23 mouse cellular contexts compared by ENCODE assay signal in genomic region chr3:94775886-94776285, GRCm38 (mm10). TPM values are rescaled to one million over a fixed set of nuclear protein-coding genes. Genes with fewer than 3 reads are reported as not detected.
A peak's percentile ranks its signal among the peaks of the same experiment; 100 is the strongest.
DNase-seq lines count a peak whose midpoint lies in the region; ATAC-seq and TF ChIP-seq lines count a peak whose summit lies in the region.
"Had no signal": no experiment of that assay in that cellular context is flagged by ENCODE, and none has a peak within 500 bp of the region (broad histone marks: within the 10 kb centered on the region; RNA-seq: fewer than 3 reads in every experiment).

No protein-coding gene starts in this region.

- intact Hi-C loops in left cerebral cortex, postnatal 25 days (cut with DNase I), result no loop called here

- no peaks in the 10 kb centered on the region for H3K9me3 ChIP-seq in midbrain, embryonic 11.5 days (ENCODE audit: control insufficient read depth, low read length)
- no peaks in the 10 kb centered on the region for H3K9me3 ChIP-seq in midbrain, embryonic 10.5 days (replicated peaks)
- no peaks in the 10 kb centered on the region for H3K9me3 ChIP-seq in liver, postnatal 0 days (ENCODE audit: low read length)
- H3K9me3 ChIP-seq: embryonic facial prominence, embryonic 10.5 days; embryonic facial prominence, embryonic 12.5 days; forebrain, embryonic 13.5 days; forebrain, embryonic 15.5 days had no signal

- no peaks in the 10 kb centered on the region for H3K36me3 ChIP-seq in midbrain, embryonic 11.5 days (ENCODE audit: control insufficient read depth, insufficient read depth, low read length)
- peaks cover 7% of the 10 kb centered on the region; the same call in 1 of the 2 replicates for H3K36me3 ChIP-seq in midbrain, embryonic 10.5 days
- H3K36me3 ChIP-seq in liver, postnatal 0 days (replicated peaks; ENCODE audit: insufficient read depth, low read length), result peaks cover 10% of the 10 kb centered on the region
- H3K36me3 ChIP-seq: embryonic facial prominence, embryonic 12.5 days had no signal

- WGBS in midbrain, embryonic 11.5 days, result 86% methylated on average over 7 of the region's 7 CpGs
- WGBS in midbrain, embryonic 10.5 days, result 80% methylated on average over 7 of the region's 7 CpGs
- 76% methylated on average over 7 of the region's 7 CpGs for WGBS in liver, postnatal 0 days (ENCODE audit: insufficient replicate concordance)

- no peak for TF ChIP-seq EP300 in liver, postnatal 0 days (IDR thresholded peaks at IDR 0.05; ENCODE audit: low read depth)

- peak; percentile 28 for DNase-seq in midbrain, embryonic 11.5 days (ENCODE audit: low spot score, missing footprints)
- DNase-seq in midbrain, embryonic 10.5 days (ENCODE audit: low spot score), result no peak
- peak; percentile 62 for DNase-seq in ES-CJ7 (ENCODE audit: low read depth, low spot score)
- peak; percentile 51 for DNase-seq in R1 (ENCODE audit: low read depth, low spot score)
- no peak for DNase-seq in liver, postnatal 0 days
- DNase-seq in natural killer cell, adult 2 months (ENCODE audit: low spot score in 2 of 2), result no peak
- no peak for DNase-seq in left cerebral cortex, postnatal 25 days (ENCODE audit: low spot score in 2 of 2)
- DNase-seq: adrenal gland, adult 8-10 months; adrenal gland, postnatal 14 days; adrenal gland, postnatal 36 days; B cell, adult 2 months; cerebellum, adult 11-12 months; cerebellum, adult 2 months; cerebellum, adult 9-10 months; cerebellum, postnatal 10 days; cerebellum, postnatal 25 days; forebrain, postnatal 0 days had no signal

- H3K4me2 ChIP-seq in midbrain, embryonic 11.5 days, result no peak overlapping the region
- H3K4me2 ChIP-seq in liver, postnatal 0 days (ENCODE audit: low read depth, low read length), result no peak overlapping the region
- H3K4me2 ChIP-seq: embryonic facial prominence, embryonic 12.5 days; forebrain, embryonic 13.5 days; forebrain, embryonic 15.5 days had no signal

- no peak overlapping the region for H3K9ac ChIP-seq in midbrain, embryonic 11.5 days (ENCODE audit: low read length)
- H3K9ac ChIP-seq in liver, postnatal 0 days (replicated peaks), result no peak overlapping the region
- H3K9ac ChIP-seq: embryonic facial prominence, embryonic 12.5 days; forebrain, embryonic 13.5 days; forebrain, embryonic 15.5 days; forebrain, postnatal 0 days had no signal

- no peak for TF ChIP-seq CTCF in liver, postnatal 0 days (IDR thresholded peaks at IDR 0.05; ENCODE audit: low read depth)

- no peak for ATAC-seq in midbrain, embryonic 11.5 days (ENCODE audit: low FRiP score)
- no peak for ATAC-seq in liver, postnatal 0 days
- ATAC-seq: activated CD4-positive, CD25-positive, alpha-beta regulatory T cell, adult 4 months; forebrain, embryonic 13.5 days; forebrain, embryonic 15.5 days; forebrain, postnatal 0 days; Patski had no signal

- no peaks in the 10 kb centered on the region for H3K27me3 ChIP-seq in midbrain, embryonic 11.5 days (ENCODE audit: control insufficient read depth, insufficient read depth, low read length)
- no peaks in the 10 kb centered on the region for H3K27me3 ChIP-seq in midbrain, embryonic 10.5 days (ENCODE audit: low read depth, poor library complexity, severe bottlenecking)
- H3K27me3 ChIP-seq in liver, postnatal 0 days (ENCODE audit: insufficient read depth, low read length), result no peaks in the 10 kb centered on the region
- H3K27me3 ChIP-seq: embryonic facial prominence, embryonic 12.5 days; forebrain, embryonic 13.5 days; forebrain, embryonic 15.5 days; Patski had no signal

- no peak overlapping the region for H3K27ac ChIP-seq in midbrain, embryonic 11.5 days (ENCODE audit: low read depth, low read length)
- no peak overlapping the region for H3K27ac ChIP-seq in midbrain, embryonic 10.5 days (replicated peaks)
- no peak overlapping the region for H3K27ac ChIP-seq in liver, postnatal 0 days (ENCODE audit: low read depth)
- H3K27ac ChIP-seq: embryonic facial prominence, embryonic 10.5 days; embryonic facial prominence, embryonic 12.5 days; forebrain, embryonic 13.5 days; forebrain, embryonic 15.5 days had no signal

- no peak overlapping the region for H3K4me3 ChIP-seq in midbrain, embryonic 11.5 days (ENCODE audit: low read depth, low read length)
- H3K4me3 ChIP-seq in midbrain, embryonic 10.5 days, result no peak overlapping the region
- H3K4me3 ChIP-seq in liver, postnatal 0 days (ENCODE audit: low read depth, low read length), result no peak overlapping the region
- H3K4me3 ChIP-seq: embryonic facial prominence, embryonic 10.5 days; embryonic facial prominence, embryonic 12.5 days; forebrain, embryonic 13.5 days; forebrain, embryonic 15.5 days had no signal

- no peaks in the 10 kb centered on the region for H3K4me1 ChIP-seq in midbrain, embryonic 11.5 days (ENCODE audit: control insufficient read depth, insufficient read depth, low read length)
- H3K4me1 ChIP-seq in midbrain, embryonic 10.5 days, result no peaks in the 10 kb centered on the region
- H3K4me1 ChIP-seq in liver, postnatal 0 days (ENCODE audit: insufficient read depth), result no peaks in the 10 kb centered on the region
- H3K4me1 ChIP-seq: embryonic facial prominence, embryonic 10.5 days; embryonic facial prominence, embryonic 12.5 days; forebrain, embryonic 13.5 days; forebrain, embryonic 15.5 days had no signal

RNA-seq across cellular contexts. Expression of gene Cgn, which starts 10.4 kb away (rescaled TPM):
- 2.3 and 2.9 TPM in 2 replicates for polyA plus RNA-seq in midbrain, embryonic 11.5 days (2014; fragmentation: Nextera tagmentation; extraction: Ambion mirVana)
- 5.7 and 5.9 TPM in 2 replicates for polyA plus RNA-seq in midbrain, embryonic 10.5 days (2016; fragmentation: Nextera tagmentation; extraction: Ambion mirVana)
- polyA plus RNA-seq in liver, postnatal 0 days (2015; fragmentation: Nextera tagmentation; extraction: Ambion mirVana), result 8.7 and 9.5 TPM in 2 replicates
- 1 to 10 TPM; 3.3 to 3.4 TPM for total RNA-seq in left cerebral cortex, postnatal 25 days (2021)
- polyA plus RNA-seq: activated CD4-positive, CD25-positive, alpha-beta regulatory T cell, adult 4 months had no signal

Comparison
In these comparisons a context has a peak if more than half of its experiments do, and no peak if none do; other contexts are left out.
1. DNase-seq: peak in midbrain, embryonic 11.5 days (single experiment), ES-CJ7 (single experiment) and R1 (single experiment); none in midbrain, embryonic 10.5 days (single experiment), liver, postnatal 0 days (single experiment), natural killer cell, adult 2 months (0 of 2) and left cerebral cortex, postnatal 25 days (0 of 2).